Mouse (Mus musculus): ENCODE results near the gene Cyp4a31. TPM values are rescaled to one million over a fixed set of nuclear protein-coding genes. Genes with fewer than 3 reads are reported as not detected.
"Not testable (repeated sequence)": the region's sequence is repeated elsewhere in the genome, so short reads cannot be mapped to it uniquely, and the experiment has no call there.

Cyp4a31 gene
- polyA plus RNA-seq, 1 experiment from 2014 or later = not detected

DNA sequence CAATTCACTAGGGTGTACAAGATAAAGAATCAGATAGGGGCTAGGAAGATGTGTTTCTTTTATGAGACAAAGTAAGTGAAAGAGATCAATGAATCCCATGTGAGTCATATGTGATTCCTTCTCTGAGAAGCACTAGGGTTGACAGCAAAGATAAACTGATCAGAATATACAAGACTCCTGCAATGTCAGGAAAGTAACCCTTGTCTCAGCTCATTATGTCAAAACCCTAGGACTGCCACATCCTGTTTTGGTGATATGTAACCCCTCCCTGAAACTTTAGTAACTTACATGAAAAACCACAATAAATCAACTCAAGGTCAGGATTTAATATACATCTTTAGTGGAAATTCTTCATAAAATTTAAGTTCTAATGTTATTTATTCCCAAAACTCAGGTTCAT, 50.6 kb downstream of the Cyp4a31 start:
- no peaks in the 10 kb centered on the region for H3K36me3 ChIP-seq (ENCODE audit: control insufficient read depth, insufficient read depth, low read length)
- H3K27ac ChIP-seq (ENCODE audit: low read depth, low read length) = no peak overlapping the region
- no peaks in the 10 kb centered on the region for H3K4me1 ChIP-seq (ENCODE audit: control insufficient read depth, insufficient read depth, low read length)
- no peaks in the 10 kb centered on the region for H3K9me3 ChIP-seq (ENCODE audit: control insufficient read depth, low read length)
- no peak overlapping the region for H3K4me2 ChIP-seq (ENCODE audit: low read depth, low read length)
- no peak overlapping the region for H3K4me3 ChIP-seq (ENCODE audit: low read depth, low read length)
- no peak overlapping the region for H3K9ac ChIP-seq (replicated peaks; ENCODE audit: low read depth, low read length)
- no peaks in the 10 kb centered on the region for H3K27me3 ChIP-seq (ENCODE audit: control insufficient read depth, insufficient read depth, low read length)
- ATAC-seq (ENCODE audit: low read depth) = no peak

GRCm38 (mm10) chr4:115625560-115625959, 62.1 kb downstream of the Cyp4a31 start:
- not testable (repeated sequence) for H3K27me3 ChIP-seq (ENCODE audit: control insufficient read depth, insufficient read depth, low read length); H3K27ac ChIP-seq (ENCODE audit: low read depth, low read length); H3K4me1 ChIP-seq (ENCODE audit: control insufficient read depth, insufficient read depth, low read length); H3K9me3 ChIP-seq (ENCODE audit: control insufficient read depth, low read length); H3K9ac ChIP-seq (replicated peaks; ENCODE audit: low read depth, low read length); ATAC-seq (ENCODE audit: low read depth); H3K4me2 ChIP-seq (ENCODE audit: low read depth, low read length); H3K4me3 ChIP-seq (ENCODE audit: low read depth, low read length); H3K36me3 ChIP-seq (ENCODE audit: control insufficient read depth, insufficient read depth, low read length)
- WGBS = 86% methylated on average over 3 of the region's 3 CpGs

Other genes starting within 250 kb of the Cyp4a31 start
- gene Cyp4a12b, start 152.0 kb upstream of the Cyp4a31 start, polyA plus RNA-seq (2014; fragmentation: Nextera tagmentation; extraction: Ambion mirVana) = not detected in 2 replicates
- gene Cyp4a30b, start 111.0 kb upstream of the Cyp4a31 start, polyA plus RNA-seq (2014; fragmentation: Nextera tagmentation; extraction: Ambion mirVana) = not detected in 2 replicates
- not detected in 2 replicates for gene Cyp4a14, start 67.5 kb upstream of the Cyp4a31 start, polyA plus RNA-seq (2014; fragmentation: Nextera tagmentation; extraction: Ambion mirVana)
- not detected in 2 replicates for gene Cyp4a10, start 45.4 kb upstream of the Cyp4a31 start, polyA plus RNA-seq (2014; fragmentation: Nextera tagmentation; extraction: Ambion mirVana)
- gene Cyp4a32, start 37.3 kb downstream of the Cyp4a31 start, polyA plus RNA-seq (2014; fragmentation: Nextera tagmentation; extraction: Ambion mirVana) = not detected in 2 replicates
- 0.18 and 0.48 TPM in 2 replicates for gene Cyp4b1, start 84.1 kb downstream of the Cyp4a31 start, polyA plus RNA-seq (2014; fragmentation: Nextera tagmentation; extraction: Ambion mirVana)
- gene Efcab14, start 174.1 kb downstream of the Cyp4a31 start, polyA plus RNA-seq (2014; fragmentation: Nextera tagmentation; extraction: Ambion mirVana) = 26.2 and 26.9 TPM in 2 replicates
- gene Tex38, start 217.4 kb downstream of the Cyp4a31 start, polyA plus RNA-seq (2014; fragmentation: Nextera tagmentation; extraction: Ambion mirVana) = 0.54 TPM in 1 of 2 replicates, not detected in the other
- 42.7 and 48.1 TPM in 2 replicates for gene Atpaf1, start 221.2 kb downstream of the Cyp4a31 start, polyA plus RNA-seq (2014; fragmentation: Nextera tagmentation; extraction: Ambion mirVana)